ENCODE assay signal across 11 mouse cellular contexts in the genomic region with DNA sequence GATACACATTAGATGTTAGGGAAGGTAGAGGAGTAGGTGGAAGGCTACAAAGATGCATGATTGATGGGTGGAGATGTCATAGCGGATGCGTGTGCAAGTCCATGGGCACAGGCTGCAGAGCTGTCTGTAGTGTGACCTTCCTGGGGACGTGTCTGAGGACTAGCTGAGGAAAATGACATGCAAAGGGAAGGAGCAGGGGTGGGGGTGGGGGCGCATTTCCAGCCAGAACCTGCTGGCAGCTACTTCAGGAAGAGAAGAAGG. TPM values are rescaled to one million over a fixed set of nuclear protein-coding genes. Genes with fewer than 3 reads are reported as not detected.
DNase-seq lines count a peak whose midpoint lies in the region; ATAC-seq lines count a peak whose summit lies in the region.
"Had no signal": no experiment of that assay in that cellular context is flagged by ENCODE, and none has a peak within 500 bp of the region (broad histone marks: within the 10 kb centered on the region; RNA-seq: fewer than 3 reads in every experiment).

No protein-coding gene starts in this region.

- no peak for DNase-seq in frontal cortex, postnatal 36 days (ENCODE audit: low spot score in 2 of 2)
- no peak for DNase-seq in forebrain, embryonic 10.5 days (ENCODE audit: extremely low spot score, low spot score)
- no peak for DNase-seq in gastrocnemius, postnatal 10 days
- DNase-seq in thymus, postnatal 25 days: no peak
- DNase-seq in heart, adult 8-10 months (ENCODE audit: low spot score): no peak

- H3K9me3 ChIP-seq in forebrain, embryonic 10.5 days: no peaks in the 10 kb centered on the region
- H3K9me3 ChIP-seq in hindbrain, embryonic 15.5 days: no peaks in the 10 kb centered on the region
- no peaks in the 10 kb centered on the region for H3K9me3 ChIP-seq in midbrain, embryonic 15.5 days
- H3K9me3 ChIP-seq: stomach, embryonic 15.5 days had no signal

- 68% methylated on average over 4 of the region's 4 CpGs for WGBS in forebrain, embryonic 10.5 days
- 48% methylated on average over 4 of the region's 4 CpGs for WGBS in hindbrain, embryonic 15.5 days
- WGBS in midbrain, embryonic 15.5 days: 55% methylated on average over 4 of the region's 4 CpGs

- peak overlapping the region; percentile 76; the same call in 1 of the 2 replicates for H3K27ac ChIP-seq in forebrain, embryonic 10.5 days
- 0 out of 2 replicates have a peak overlapping the region, but pooled peaks have one; percentile 71 for H3K27ac ChIP-seq in hindbrain, embryonic 15.5 days (replicated peaks)
- H3K27ac ChIP-seq in midbrain, embryonic 15.5 days: peak overlapping the region; percentile 75
- H3K27ac ChIP-seq: stomach, embryonic 15.5 days had no signal

- H3K4me3 ChIP-seq in forebrain, embryonic 10.5 days: 0 out of 2 replicates have a peak overlapping the region, but pooled peaks have one; percentile 33
- peak overlapping the region; percentile 13 for H3K4me3 ChIP-seq in hindbrain, embryonic 15.5 days
- no peak overlapping the region for H3K4me3 ChIP-seq in midbrain, embryonic 15.5 days
- H3K4me3 ChIP-seq: erythroblast, embryonic 14.5 days; stomach, embryonic 15.5 days had no signal

- H3K9ac ChIP-seq in hindbrain, embryonic 15.5 days: no peak overlapping the region
- peak overlapping the region; percentile 24 for H3K9ac ChIP-seq in midbrain, embryonic 15.5 days
- H3K9ac ChIP-seq: stomach, embryonic 15.5 days had no signal

- peak overlapping the region; percentile 43 for H3K4me2 ChIP-seq in hindbrain, embryonic 15.5 days
- peak overlapping the region; percentile 41 for H3K4me2 ChIP-seq in midbrain, embryonic 15.5 days
- H3K4me2 ChIP-seq: heart, embryonic 11.5 days; stomach, embryonic 15.5 days had no signal

- H3K36me3 ChIP-seq in forebrain, embryonic 10.5 days (replicated peaks): peaks cover 32% of the 10 kb centered on the region
- peaks cover 16% of the 10 kb centered on the region for H3K36me3 ChIP-seq in hindbrain, embryonic 15.5 days
- peaks cover 17% of the 10 kb centered on the region for H3K36me3 ChIP-seq in midbrain, embryonic 15.5 days (replicated peaks)

- H3K4me1 ChIP-seq in forebrain, embryonic 10.5 days: peaks cover 36% of the 10 kb centered on the region
- peaks cover 25% of the 10 kb centered on the region for H3K4me1 ChIP-seq in hindbrain, embryonic 15.5 days (replicated peaks)
- peaks cover 22% of the 10 kb centered on the region for H3K4me1 ChIP-seq in midbrain, embryonic 15.5 days

- ATAC-seq in frontal cortex, adult (ENCODE audit: low TSS enrichment): 0 out of 2 replicates have a peak, but pooled peaks have one; percentile 6
- ATAC-seq in hindbrain, embryonic 15.5 days (ENCODE audit: low FRiP score, low read depth): peak; percentile 52
- peak; percentile 50 for ATAC-seq in midbrain, embryonic 15.5 days (replicated peaks)

- peaks cover 24% of the 10 kb centered on the region for H3K27me3 ChIP-seq in forebrain, embryonic 10.5 days (ENCODE audit: poor library complexity, severe bottlenecking)
- peaks cover 11% of the 10 kb centered on the region for H3K27me3 ChIP-seq in hindbrain, embryonic 15.5 days
- peaks cover 9% of the 10 kb centered on the region for H3K27me3 ChIP-seq in midbrain, embryonic 15.5 days (replicated peaks)

RNA-seq across cellular contexts. Expression of a gene that starts 16.3 kb away (rescaled TPM):
- polyA plus RNA-seq in forebrain, embryonic 10.5 days (2016; fragmentation: Nextera tagmentation; extraction: Ambion mirVana): 338 and 366 TPM in 2 replicates
- polyA plus RNA-seq in hindbrain, embryonic 15.5 days (2015; fragmentation: Nextera tagmentation; extraction: Ambion mirVana): 402 and 403 TPM in 2 replicates
- 419 and 432 TPM in 2 replicates for polyA plus RNA-seq in midbrain, embryonic 15.5 days (2015; fragmentation: Nextera tagmentation; extraction: Ambion mirVana)
- total RNA-seq in gastrocnemius, postnatal 10 days (2021): 10 to 100 TPM; 82.0 to 91.3 TPM
- total RNA-seq in heart, adult 8-10 months (2022): 100 to 1,000 TPM in 2 of 4 experiments, 10 to 100 TPM in 2; 87.2 to 106 (median 96.3) TPM

RNA-seq across cellular contexts. Expression of a gene that starts 28.9 kb away (rescaled TPM):
- polyA plus RNA-seq in forebrain, embryonic 10.5 days (2016; fragmentation: Nextera tagmentation; extraction: Ambion mirVana): 115 and 118 TPM in 2 replicates
- 90.9 and 95.0 TPM in 2 replicates for polyA plus RNA-seq in hindbrain, embryonic 15.5 days (2015; fragmentation: Nextera tagmentation; extraction: Ambion mirVana)
- polyA plus RNA-seq in midbrain, embryonic 15.5 days (2015; fragmentation: Nextera tagmentation; extraction: Ambion mirVana): 83.9 and 92.7 TPM in 2 replicates
- total RNA-seq in gastrocnemius, postnatal 10 days (2021): 10 to 100 TPM; 28.5 to 40.5 TPM
- 10 to 100 TPM; 16.4 to 26.2 (median 24.4) TPM for total RNA-seq in heart, adult 8-10 months (2022)

RNA-seq across cellular contexts. Expression of a gene that starts 44.3 kb away (rescaled TPM):
- polyA plus RNA-seq in forebrain, embryonic 10.5 days (2016; fragmentation: Nextera tagmentation; extraction: Ambion mirVana): 36.8 and 37.7 TPM in 2 replicates
- polyA plus RNA-seq in hindbrain, embryonic 15.5 days (2015; fragmentation: Nextera tagmentation; extraction: Ambion mirVana): 83.5 and 86.4 TPM in 2 replicates
- polyA plus RNA-seq in midbrain, embryonic 15.5 days (2015; fragmentation: Nextera tagmentation; extraction: Ambion mirVana): 73.4 and 77.7 TPM in 2 replicates
- total RNA-seq in gastrocnemius, postnatal 10 days (2021): 100 to 1,000 TPM; 182 to 191 TPM
- 100 to 1,000 TPM; 206 to 254 (median 219) TPM for total RNA-seq in heart, adult 8-10 months (2022)
